Mouse (Mus musculus) kidney, embryonic 14.5 days (tissue): Measurements from ENCODE around the gene Cyp21a1. TPM values are rescaled to one million over a fixed set of nuclear protein-coding genes. Genes with fewer than 3 reads are reported as not detected.
"Not testable (repeated sequence)": the region's sequence is repeated elsewhere in the genome, so short reads cannot be mapped to it uniquely, and the experiment has no call there.

Experiments
- ATAC-seq: fragments of 200-750 bp; cut with Nextera tagmentation; 2 replicates; pipeline ENCODE4 v1.8.0; 2017; ENCODE audit warnings: moderate number of reproducible peaks, mild to moderate bottlenecking, moderate TSS enrichment, moderate library complexity; ENCODE audit not compliant: low FRiP score, low TSS enrichment
- H3K27ac ChIP-seq: fragments of 300-500 bp; sonication (generic); 2 replicates; pipeline ENCODE4 v1.5.1; 2014; ENCODE audit warnings: low read depth, mild to moderate bottlenecking, low read length, moderate library complexity, mixed read lengths
- H3K27me3 ChIP-seq: fragments of 300-500 bp; sonication (generic); 2 replicates; pipeline ENCODE4 v1.6.1; 2014; ENCODE audit warnings: mild to moderate bottlenecking, low read length; ENCODE audit not compliant: control insufficient read depth, insufficient read depth
- H3K36me3 ChIP-seq: fragments of 300-500 bp; sonication (generic); 2 replicates; pipeline ENCODE4 v1.6.1; 2014; ENCODE audit warnings: low read length, mixed read lengths; ENCODE audit not compliant: control insufficient read depth, insufficient read depth
- H3K4me1 ChIP-seq: fragments of 300-500 bp; sonication (generic); 2 replicates; pipeline ENCODE4 v1.6.1; 2014; ENCODE audit warnings: low read length, mixed read lengths; ENCODE audit not compliant: control insufficient read depth, insufficient read depth
- H3K4me2 ChIP-seq: fragments of 300-500 bp; sonication (generic); replicated peaks from 2 replicates; pipeline ENCODE4 v1.6.1; 2014; ENCODE audit warnings: low read depth, mild to moderate bottlenecking, low read length
- H3K4me3 ChIP-seq: fragments of 300-500 bp; sonication (generic); 2 replicates; pipeline ENCODE4 v1.5.1; 2014; ENCODE audit warnings: mild to moderate bottlenecking, low read length
- H3K9ac ChIP-seq: fragments of 300-500 bp; sonication (generic); 2 replicates; pipeline ENCODE4 v1.6.1; 2014; ENCODE audit warnings: low read depth, mild to moderate bottlenecking, low read length, moderate library complexity
- H3K9me3 ChIP-seq: fragments of 300-500 bp; sonication (generic); 2 replicates; pipeline ENCODE4 v1.6.1; 2016; ENCODE audit warnings: low read length; ENCODE audit not compliant: control insufficient read depth
- WGBS: fragments of 180-500 bp; shearing (Covaris S2); extraction: QIAGEN DNeasy Blood & Tissue Kit; methylation state at CpG from one replicate; pipeline ENCODE4 v1.1.7; 2014; 5-methylcytosine and 5-hydroxymethylcytosine counted together
- polyA plus RNA-seq: library from polyadenylated mRNA; unstranded; fragments of >200 nt; fragmentation: Nextera tagmentation; extraction: Ambion mirVana; gene quantifications from 2 replicates; pipeline ENCODE4 v1.2.1, GENCODE M21; 2014

The Cyp21a1 gene
- polyA plus RNA-seq, 1 experiment from 2014 or later, result not detected

GRCm38 (mm10) chr17:34838785-34839184 lies 34.4 kb upstream of the Cyp21a1 start:
- no peak overlapping the region for H3K9ac ChIP-seq
- H3K4me1 ChIP-seq, result peaks cover 16% of the 10 kb centered on the region
- no peak overlapping the region for H3K27ac ChIP-seq
- no peak for ATAC-seq
- H3K27me3 ChIP-seq, result no peaks in the 10 kb centered on the region
- 90% methylated on average over 7 of the region's 7 CpGs for WGBS
- H3K4me3 ChIP-seq, result no peak overlapping the region
- no peaks in the 10 kb centered on the region for H3K9me3 ChIP-seq
- H3K4me2 ChIP-seq, result no peak overlapping the region
- peaks cover 45% of the 10 kb centered on the region for H3K36me3 ChIP-seq

GRCm38 (mm10) chr17:34837464-34838324 lies 33.3 kb upstream of the Cyp21a1 start:
- Histone ChIP-seq H3K4me3 (peak overlapping the region; percentile 88), H3K27ac (0 out of 2 replicates have a peak overlapping the region, but pooled peaks have one; percentile 20), H3K4me2 (peak overlapping the region; percentile 96), H3K9ac (peak overlapping the region; percentile 61), H3K9me3 (no peaks in the 10 kb centered on the region), H3K27me3 (no peaks in the 10 kb centered on the region), H3K4me1 (peaks cover 16% of the 10 kb centered on the region), H3K36me3 (peaks cover 41% of the 10 kb centered on the region)
- 24% methylated on average over 43 of the region's 43 CpGs for WGBS
- ATAC-seq, result peak; percentile 8

GRCm38 (mm10) chr17:34836856-34837221 lies 32.5 kb upstream of the Cyp21a1 start, which contains the start of the genes Stk19 and Dxo:
Stk19 (minus strand) TSS chr17:34836945.
Dxo (plus strand) TSS chr17:34837019.
- Histone ChIP-seq H3K4me1 (peaks cover 16% of the 10 kb centered on the region), H3K27ac (peak within 1 kb of the TSS; percentile 20; the same call in 1 of the 2 replicates), H3K27me3 (no peaks in the 10 kb centered on the region), H3K36me3 (peaks cover 32% of the 10 kb centered on the region), H3K4me2 (peak within 1 kb of the TSS; percentile 96), H3K9ac (peak within 1 kb of the TSS; percentile 61), H3K9me3 (no peaks in the 10 kb centered on the region), H3K4me3 (peak within 1 kb of the TSS; percentile 88)
- ATAC-seq, result peak; percentile 94
- WGBS, result under 1% methylated on average over 40 of the region's 40 CpGs

- 5% methylated on average over 43 of the region's 48 CpGs for WGBS
- H3K27ac ChIP-seq, result no peak overlapping the region
- peak; percentile 79 for ATAC-seq
These were observed 31.9 kb upstream of the Cyp21a1 start for GRCm38 (mm10) chr17:34836155-34836855.

GRCm38 (mm10) chr17:34830776-34831175 lies 26.4 kb upstream of the Cyp21a1 start:
- not testable (repeated sequence) for H3K4me2 ChIP-seq, ATAC-seq, H3K4me3 ChIP-seq, H3K9ac ChIP-seq, H3K4me1 ChIP-seq, H3K9me3 ChIP-seq, H3K27me3 ChIP-seq, H3K27ac ChIP-seq
- H3K36me3 ChIP-seq, result peaks cover 32% of the 10 kb centered on the region; the same call in 1 of the 2 replicates
- 91% methylated on average over 1 of the region's 1 CpGs for WGBS

More at GRCm38 (mm10) chr17:34836155-34836855, 31.9 kb upstream of the Cyp21a1 start:
- H3K9ac ChIP-seq, result peak overlapping the region; percentile 61
- no peaks in the 10 kb centered on the region for H3K9me3 ChIP-seq
- peaks cover 16% of the 10 kb centered on the region for H3K4me1 ChIP-seq
- H3K27me3 ChIP-seq, result no peaks in the 10 kb centered on the region
- peak overlapping the region; percentile 88 for H3K4me3 ChIP-seq
- peak overlapping the region; percentile 96 for H3K4me2 ChIP-seq
- H3K36me3 ChIP-seq, result peaks cover 29% of the 10 kb centered on the region

- Histone ChIP-seq H3K4me3 (no peak overlapping the region), H3K9me3 (no peaks in the 10 kb centered on the region)
These were observed 10.5 kb upstream of the Cyp21a1 start for GRCm38 (mm10) chr17:34814818-34815370.

GRCm38 (mm10) chr17:34813747-34814146 lies 9.4 kb upstream of the Cyp21a1 start:
- not testable (repeated sequence) for H3K4me2 ChIP-seq, H3K36me3 ChIP-seq, H3K4me1 ChIP-seq, H3K9ac ChIP-seq, H3K27me3 ChIP-seq, ATAC-seq, H3K4me3 ChIP-seq, H3K9me3 ChIP-seq, H3K27ac ChIP-seq
- WGBS, result 70% methylated on average over 12 of the region's 12 CpGs

More at GRCm38 (mm10) chr17:34814818-34815370, 10.5 kb upstream of the Cyp21a1 start:
- Histone ChIP-seq H3K4me2 (no peak overlapping the region), H3K4me1 (no peaks in the 10 kb centered on the region), H3K27ac (no peak overlapping the region), H3K36me3 (no peaks in the 10 kb centered on the region), H3K27me3 (no peaks in the 10 kb centered on the region), H3K9ac (no peak overlapping the region)
- 74% methylated on average over 7 of the region's 7 CpGs for WGBS
- no peak for ATAC-seq

- no peak overlapping the region for H3K4me3 ChIP-seq
- WGBS, result 70% methylated on average over 15 of the region's 15 CpGs
- no peaks in the 10 kb centered on the region for H3K9me3 ChIP-seq
- H3K27me3 ChIP-seq, result no peaks in the 10 kb centered on the region
- H3K36me3 ChIP-seq, result no peaks in the 10 kb centered on the region
- H3K9ac ChIP-seq, result no peak overlapping the region
- no peaks in the 10 kb centered on the region for H3K4me1 ChIP-seq
- ATAC-seq, result no peak
- H3K4me2 ChIP-seq, result no peak overlapping the region
- H3K27ac ChIP-seq, result no peak overlapping the region
These were observed 6.9 kb upstream of the Cyp21a1 start for GRCm38 (mm10) chr17:34811275-34811674.
